Mouse (Mus musculus): ENCODE measurements around the gene Lmtk3.

Lmtk3 gene

DNA sequence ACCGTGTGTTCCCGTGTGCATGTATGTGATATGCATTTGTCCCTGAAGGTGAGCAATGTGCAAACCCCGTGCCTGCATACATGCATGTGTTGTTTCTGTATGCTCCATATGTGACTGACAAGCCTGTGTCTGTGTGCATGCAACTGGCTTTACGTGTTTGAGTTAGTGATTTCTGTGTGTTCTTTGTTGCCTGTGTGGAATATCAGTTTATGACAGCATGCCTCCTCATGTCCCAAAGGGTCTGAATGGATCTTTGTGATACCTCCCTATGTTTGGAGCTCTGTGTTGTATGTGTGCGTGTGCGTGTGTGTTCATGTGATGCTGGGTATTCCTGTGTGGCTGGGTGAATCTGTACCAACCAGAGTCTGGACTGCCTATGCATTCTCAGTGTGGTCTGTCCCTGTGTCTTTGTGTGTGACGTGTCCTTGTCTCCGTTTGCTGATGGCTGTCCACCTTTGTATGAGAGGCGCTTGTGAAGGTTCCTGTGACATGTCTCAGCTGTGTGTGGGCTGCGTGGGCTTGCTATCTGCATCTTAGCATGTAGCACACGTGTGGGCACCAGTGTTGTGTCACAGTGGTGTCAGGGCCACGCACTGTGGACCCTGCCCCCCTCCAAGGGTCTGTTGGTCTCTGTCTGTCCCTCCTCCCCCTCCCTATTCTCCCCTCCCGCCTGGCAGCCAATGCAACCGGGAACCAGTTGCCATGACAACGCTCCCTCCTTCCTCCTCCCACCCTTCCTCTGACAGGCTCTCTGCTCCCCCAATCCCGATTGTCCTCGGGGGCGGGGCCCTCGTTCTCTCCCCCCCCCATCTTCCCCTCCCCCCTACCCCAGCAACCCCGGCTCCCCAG lies 1.2 kb downstream of the Lmtk3 start, which contains the start of gene Sult2b1:
TSS of gene Sult2b1 (minus strand) at position 146 of the 849 bp plus-strand sequence.
- peak; percentile 71 to 74 for DNase-seq

GRCm38 (mm10) chr7:45785388-45786135 lies 2.0 kb downstream of the Lmtk3 start:
- DNase-seq = peak in 1 of 2 experiments; percentile 59

- peak in 1 of 2 experiments; percentile 30 for DNase-seq
These were observed 2.6 kb downstream of the Lmtk3 start for GRCm38 (mm10) chr7:45786136-45786578.

DNA sequence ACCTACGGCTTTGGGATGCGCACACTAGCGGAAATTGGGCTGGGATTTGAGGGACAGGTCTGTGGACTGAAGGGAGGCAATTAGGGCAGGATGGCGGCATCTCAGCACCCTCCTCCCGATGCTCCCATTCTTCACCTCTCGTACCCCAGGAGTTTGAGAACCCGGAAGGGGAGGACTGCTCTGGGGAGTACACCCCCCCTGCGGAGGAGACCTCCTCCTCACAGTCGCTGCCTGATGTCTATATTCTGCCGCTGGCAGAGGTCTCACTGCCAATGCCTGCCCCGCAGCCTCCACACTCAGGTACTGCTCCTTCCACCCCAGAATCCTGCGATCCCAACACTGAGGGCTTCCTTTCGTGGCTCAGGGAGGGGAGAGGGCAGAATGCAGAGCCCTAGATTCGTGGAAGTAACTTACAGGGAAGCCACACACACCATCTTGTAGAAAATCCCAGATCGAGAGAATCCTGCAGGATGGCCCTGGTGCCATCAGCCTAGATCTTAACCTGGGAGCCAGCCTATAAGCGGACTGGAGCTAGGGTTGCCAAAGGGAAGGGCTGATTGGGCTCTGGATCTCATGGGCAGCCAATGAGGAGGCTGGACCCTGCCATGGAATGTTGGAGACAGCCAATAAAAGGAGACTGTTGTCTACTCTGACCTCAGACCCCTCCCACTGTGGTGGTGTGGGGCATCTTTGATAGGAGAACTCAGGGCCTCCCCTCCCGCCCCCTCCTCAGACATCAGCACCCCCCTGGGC lies 3.3 kb downstream of the Lmtk3 start:
- DNase-seq = peak in 1 of 2 experiments; percentile 24

DNA sequence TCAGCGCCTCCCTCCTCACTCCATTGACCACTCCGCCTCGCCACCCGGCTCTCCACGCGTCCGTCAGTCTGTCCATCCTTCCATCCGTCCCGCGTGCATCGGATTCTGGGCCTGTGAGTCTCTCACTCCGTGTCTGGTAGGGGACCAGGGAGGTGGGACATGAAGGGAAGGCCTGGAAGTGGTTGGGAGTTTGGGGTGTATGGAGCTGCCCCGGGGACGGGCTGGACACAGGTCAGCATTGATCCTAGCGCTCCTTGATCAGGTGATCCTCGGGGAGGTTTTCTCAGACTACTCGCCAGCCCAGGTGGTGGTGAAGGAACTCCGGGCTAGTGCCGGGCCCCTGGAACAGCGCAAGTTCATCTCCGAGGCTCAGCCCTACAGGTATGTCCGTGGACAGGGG lies 4.1 kb downstream of the Lmtk3 start:
- DNase-seq = no peak

DNA sequence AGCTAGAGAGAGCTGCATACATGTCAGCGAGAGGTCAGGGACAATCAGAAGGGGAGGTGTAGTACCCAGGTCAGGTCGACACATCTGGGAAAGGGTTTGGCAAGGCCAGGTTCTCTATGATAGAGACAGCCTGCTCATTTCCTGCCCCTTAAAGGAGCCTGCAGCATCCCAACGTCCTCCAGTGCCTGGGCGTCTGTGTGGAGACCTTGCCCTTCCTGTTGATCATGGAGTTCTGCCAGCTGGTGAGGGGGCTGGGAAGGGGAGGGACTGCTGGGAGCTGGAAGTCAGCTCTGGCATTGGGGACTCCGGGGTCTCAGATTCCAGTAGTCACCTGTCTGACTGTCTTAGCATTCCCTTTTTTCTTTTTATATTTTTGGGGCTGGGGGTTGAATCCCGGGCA lies 7.2 kb downstream of the Lmtk3 start:
- peak; percentile 58 for DNase-seq

GRCm38 (mm10) chr7:45791756-45792490 lies 8.4 kb downstream of the Lmtk3 start:
- no peak for DNase-seq

GRCm38 (mm10) chr7:45793240-45793639 lies 9.7 kb downstream of the Lmtk3 start:
- DNase-seq = no peak

- no peak for DNase-seq
These were observed 10.5 kb downstream of the Lmtk3 start for GRCm38 (mm10) chr7:45793969-45794585.

- DNase-seq = no peak
These were observed 11.4 kb downstream of the Lmtk3 start for GRCm38 (mm10) chr7:45794971-45795370.

DNA sequence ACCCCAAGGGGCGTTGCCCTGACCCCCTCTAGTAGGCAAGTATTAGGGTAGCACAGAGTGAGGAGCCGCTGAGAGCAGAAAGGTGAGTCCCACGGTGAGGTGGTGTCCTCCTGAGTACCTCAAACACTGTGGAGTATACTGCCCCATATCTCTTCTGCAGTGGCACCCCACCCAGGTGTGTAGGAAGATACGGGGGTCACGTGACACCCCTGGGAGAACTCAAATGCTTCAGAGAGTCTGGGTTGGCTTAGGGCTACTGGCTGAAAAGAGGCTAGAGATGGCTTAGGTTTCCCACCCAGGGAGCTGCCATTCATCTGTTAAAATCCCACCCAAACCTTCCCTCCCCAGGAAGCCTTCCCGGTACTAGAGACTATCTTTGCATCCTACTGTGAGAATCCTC lies 13.4 kb downstream of the Lmtk3 start:
- DNase-seq = no peak

DNA sequence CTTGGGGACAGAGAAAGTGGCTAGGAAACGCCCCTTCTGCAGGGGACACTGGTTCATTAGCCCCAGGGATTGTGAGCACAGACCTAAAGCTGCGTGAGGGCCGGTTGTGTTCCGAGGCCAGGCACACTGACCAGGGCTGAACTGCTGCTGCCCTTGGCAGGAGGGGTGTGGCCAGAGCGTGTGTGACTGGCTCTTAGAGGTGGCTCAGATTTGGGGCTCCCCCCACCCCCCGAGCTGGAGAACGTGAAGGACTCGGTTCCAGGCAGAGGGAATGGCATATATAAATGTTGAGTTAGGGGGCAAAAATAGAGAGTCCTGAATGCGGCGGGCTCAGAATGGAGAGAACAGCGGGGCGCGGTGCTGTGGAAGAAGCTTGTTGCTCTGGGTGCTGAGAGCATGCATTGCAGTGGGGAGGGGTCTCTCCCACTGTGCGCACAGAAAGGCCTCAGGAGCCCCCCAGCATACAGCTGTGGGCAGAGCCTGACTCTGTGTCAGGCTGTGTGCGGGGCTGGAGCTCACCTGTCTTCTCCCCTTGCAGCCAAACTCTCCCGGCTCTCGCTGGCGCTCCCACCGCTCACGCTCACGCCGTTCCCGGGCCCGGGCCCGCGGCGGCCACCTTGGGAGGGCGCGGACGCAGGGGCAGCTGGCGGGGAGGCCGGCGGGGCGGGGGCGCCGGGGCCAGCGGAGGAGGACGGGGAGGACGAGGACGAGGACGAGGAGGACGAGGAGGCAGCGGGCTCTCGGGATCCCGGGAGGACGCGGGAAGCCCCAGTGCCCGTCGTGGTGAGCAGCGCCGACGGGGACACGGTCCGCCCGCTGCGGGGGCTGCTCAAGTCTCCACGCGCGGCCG lies 14.3 kb downstream of the Lmtk3 start:
- DNase-seq = peak; percentile 20 to 54

DNA sequence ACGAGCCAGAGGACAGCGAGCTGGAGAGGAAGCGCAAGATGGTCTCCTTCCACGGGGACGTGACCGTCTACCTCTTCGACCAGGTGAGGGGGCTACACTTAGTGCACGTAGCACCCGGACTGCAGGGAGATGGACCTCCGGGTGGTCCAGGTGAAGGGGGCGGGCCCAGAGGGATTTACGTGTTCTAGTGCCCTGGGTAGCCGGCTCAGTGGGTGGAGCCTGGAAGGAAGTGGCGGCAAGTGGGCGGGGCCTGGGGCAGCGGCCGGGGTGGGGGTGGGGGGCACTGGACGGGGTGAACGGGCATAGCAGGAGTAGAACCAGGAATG lies 14.9 kb downstream of the Lmtk3 start:
- DNase-seq = peak; percentile 53 to 83

DNA sequence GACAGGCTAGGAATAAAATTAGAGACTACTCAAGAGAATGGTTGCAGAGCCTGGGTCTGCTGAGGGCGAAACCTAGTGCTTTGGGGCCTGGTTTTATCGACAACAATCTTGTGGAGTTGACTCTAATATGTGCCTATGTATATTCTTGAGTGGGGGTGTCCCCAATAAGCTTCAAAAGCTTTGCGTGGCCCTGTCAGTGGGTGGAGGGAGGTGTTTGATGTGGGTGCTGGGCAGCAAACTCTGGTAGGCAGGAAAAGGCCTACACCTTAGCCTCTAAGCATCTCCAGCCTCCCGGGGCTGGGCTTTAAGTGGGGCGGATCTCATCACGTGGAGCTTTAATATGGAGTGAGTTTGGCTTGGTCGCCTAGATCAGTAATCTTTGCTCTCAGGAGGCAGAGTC lies 15.4 kb downstream of the Lmtk3 start:
- no peak for DNase-seq

DNA sequence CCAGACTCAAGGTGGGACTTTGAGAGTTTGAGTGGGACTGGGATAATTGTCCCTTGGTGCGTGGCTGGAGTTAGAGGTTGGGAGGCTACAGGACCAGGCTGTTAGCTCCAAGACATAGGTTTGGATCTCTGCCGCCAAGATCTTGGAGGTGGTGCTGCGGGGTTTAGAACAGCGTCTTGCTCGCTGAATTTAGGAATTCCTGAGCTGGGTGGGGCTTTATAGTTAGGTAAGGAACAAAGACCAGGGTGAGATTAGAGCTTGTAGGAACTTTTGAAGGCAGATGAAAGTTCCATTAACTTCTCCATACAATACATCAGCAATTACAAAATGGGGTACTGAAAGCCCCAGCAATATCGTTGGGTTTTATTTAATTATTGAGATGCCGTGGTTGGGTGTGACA lies 16.5 kb downstream of the Lmtk3 start:
- DNase-seq = no peak

- DNase-seq = peak; percentile 59 to 66
These were observed 17.1 kb downstream of the Lmtk3 start for GRCm38 (mm10) chr7:45800546-45801204.

- DNase-seq = peak; percentile 94 to 98
These were observed 17.8 kb downstream of the Lmtk3 start for GRCm38 (mm10) chr7:45801348-45801747.

GRCm38 (mm10) chr7:45802551-45802950 lies 19.0 kb downstream of the Lmtk3 start:
- no peak for DNase-seq

GRCm38 (mm10) chr7:45805941-45806340 lies 22.4 kb downstream of the Lmtk3 start:
- no peak for DNase-seq

- DNase-seq = no peak
These were observed 24.9 kb downstream of the Lmtk3 start for GRCm38 (mm10) chr7:45808471-45808870.

Measured in kidney, postnatal 36 days (tissue).